ENCODE assay signal across 15 mouse cellular contexts in the genomic region with DNA sequence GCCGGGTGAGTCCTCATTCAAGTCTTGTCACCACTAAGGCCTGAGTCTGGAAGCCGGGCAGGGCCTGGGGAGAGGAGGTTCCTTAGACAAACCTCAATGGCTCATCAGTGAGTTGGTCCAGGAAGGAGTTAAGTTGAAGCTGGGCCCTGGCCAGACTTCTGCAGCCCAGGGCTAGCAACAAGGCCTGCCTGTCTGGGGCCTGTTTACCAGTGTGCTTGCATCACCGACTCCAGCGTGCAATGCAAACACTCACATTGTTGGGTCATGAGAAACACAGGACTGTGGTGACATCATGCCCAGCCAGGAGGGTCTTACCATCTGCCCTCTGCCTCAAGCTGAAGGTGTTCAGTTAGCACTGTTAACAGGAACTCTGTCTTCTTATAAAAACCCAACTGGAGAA. TPM values are rescaled to one million over a fixed set of nuclear protein-coding genes. Genes with fewer than 3 reads are reported as not detected.
DNase-seq lines count a peak whose midpoint lies in the region; ATAC-seq lines count a peak whose summit lies in the region.
"Had no signal": no experiment of that assay in that cellular context is flagged by ENCODE, and none has a peak within 500 bp of the region (broad histone marks: within the 10 kb centered on the region; RNA-seq: fewer than 3 reads in every experiment).

No protein-coding gene starts in this region.

- no peaks in the 10 kb centered on the region for H3K27me3 ChIP-seq in liver, embryonic 11.5 days (replicated peaks; ENCODE audit: control insufficient read depth, insufficient read depth, low read length)
- H3K27me3 ChIP-seq: embryonic facial prominence, embryonic 15.5 days; neural tube, embryonic 12.5 days had no signal

- H3K4me2 ChIP-seq in liver, embryonic 11.5 days, result no peak overlapping the region
- H3K4me2 ChIP-seq: embryonic facial prominence, embryonic 15.5 days; heart, embryonic 11.5 days; neural tube, embryonic 12.5 days had no signal

- peak; percentile 29; the same call in 1 of the 2 replicates for ATAC-seq in liver, embryonic 11.5 days (replicated peaks; ENCODE audit: low FRiP score)
- ATAC-seq in inflammation-experienced regulatory T-cells, adult 6 months, result no peak

- no peaks in the 10 kb centered on the region for H3K9me3 ChIP-seq in liver, embryonic 11.5 days (ENCODE audit: control insufficient read depth, low read length)
- H3K9me3 ChIP-seq: embryonic facial prominence, embryonic 15.5 days; neural tube, embryonic 12.5 days had no signal

- no peak overlapping the region for H3K9ac ChIP-seq in liver, embryonic 11.5 days (ENCODE audit: low read depth, low read length)
- H3K9ac ChIP-seq: embryonic facial prominence, embryonic 15.5 days; neural tube, embryonic 12.5 days had no signal

- DNase-seq in heart, postnatal 4 days, result peak; percentile 38
- no peak for DNase-seq in heart, adult 9 months (ENCODE audit: low spot score in 2 of 2)
- peak; percentile 54 for DNase-seq in MN1 (ENCODE audit: low spot score)
- no peak for DNase-seq in liver, embryonic 11.5 days (ENCODE audit: low spot score)
- peak; percentile 40 for DNase-seq in lung, postnatal 14 days
- DNase-seq in spleen, adult 18-20 months, result no peak
- no peak for DNase-seq in frontal cortex, postnatal 14 days (ENCODE audit: low spot score in 2 of 2)
- DNase-seq: cerebellum, postnatal 25 days; right cerebral cortex, postnatal 14 days; thymus, adult 2 months had no signal

- no peaks in the 10 kb centered on the region for H3K4me1 ChIP-seq in liver, embryonic 11.5 days (replicated peaks; ENCODE audit: control insufficient read depth, insufficient read depth, low read length)
- H3K4me1 ChIP-seq: neural tube, embryonic 12.5 days had no signal

- H3K4me3 ChIP-seq in liver, embryonic 11.5 days (ENCODE audit: low read depth, low read length), result no peak overlapping the region
- H3K4me3 ChIP-seq: embryonic facial prominence, embryonic 15.5 days; neural tube, embryonic 12.5 days had no signal

- no peak overlapping the region for H3K27ac ChIP-seq in liver, embryonic 11.5 days (ENCODE audit: low read depth, low read length)
- H3K27ac ChIP-seq: embryonic facial prominence, embryonic 15.5 days; neural tube, embryonic 12.5 days had no signal

- no peaks in the 10 kb centered on the region for H3K36me3 ChIP-seq in liver, embryonic 11.5 days (ENCODE audit: control insufficient read depth, insufficient read depth, low read length)
- H3K36me3 ChIP-seq: embryonic facial prominence, embryonic 15.5 days; neural tube, embryonic 12.5 days had no signal

- 86% methylated on average over 4 of the region's 4 CpGs for WGBS in liver, embryonic 11.5 days

RNA-seq across cellular contexts. Expression of gene Smtn, which starts 25.6 kb away (rescaled TPM):
- 100 to 1,000 TPM; 188 to 190 TPM for total RNA-seq in heart, postnatal 4 days (2021)
- 27.0 and 29.3 TPM in 2 replicates for polyA plus RNA-seq in liver, embryonic 11.5 days (2014; fragmentation: Nextera tagmentation; extraction: Ambion mirVana)
- polyA plus RNA-seq in inflammation-experienced regulatory T-cells, adult 6 months (2017; shearing (Covaris generic)), result 1 to 10 TPM; 1.5 to 7.4 (median 4.3) TPM

RNA-seq across cellular contexts. Expression of gene Selenom, which starts 51.5 kb away (rescaled TPM):
- 10 to 100 TPM; 55.7 to 59.2 TPM for total RNA-seq in heart, postnatal 4 days (2021)
- polyA plus RNA-seq in liver, embryonic 11.5 days (2014; fragmentation: Nextera tagmentation; extraction: Ambion mirVana), result 27.9 and 35.9 TPM in 2 replicates
- polyA plus RNA-seq in inflammation-experienced regulatory T-cells, adult 6 months (2017; shearing (Covaris generic)), result 10 to 100 TPM in 1 of 3 experiments, 1 to 10 TPM in 2; 5.6 to 20.7 (median 8.1) TPM
- total RNA-seq: megakaryocyte-erythroid progenitor cell, adult 5-6 weeks had no signal

Comparison
In these comparisons a context has a peak if more than half of its experiments do, and no peak if none do; other contexts are left out.
1. DNase-seq: peak in heart, postnatal 4 days (single experiment), MN1 (single experiment) and lung, postnatal 14 days (single experiment); none in heart, adult 9 months (0 of 2), liver, embryonic 11.5 days (single experiment), spleen, adult 18-20 months (0 of 2) and frontal cortex, postnatal 14 days (0 of 2).